Mouse (Mus musculus) cerebellum, postnatal 14 days (tissue): Measurements from ENCODE around the gene Ncl.
"Not testable (repeated sequence)": the region's sequence is repeated elsewhere in the genome, so short reads cannot be mapped to it uniquely, and the experiment has no call there.

ENCODE experiments used
- DNase-seq, 2 experiments: peaks; one replicate each; pipeline ENCODE4 v3.0.0; 2021; ENCODE audit warnings: mixed read lengths in 2 of 2

Gene Ncl

DNA sequence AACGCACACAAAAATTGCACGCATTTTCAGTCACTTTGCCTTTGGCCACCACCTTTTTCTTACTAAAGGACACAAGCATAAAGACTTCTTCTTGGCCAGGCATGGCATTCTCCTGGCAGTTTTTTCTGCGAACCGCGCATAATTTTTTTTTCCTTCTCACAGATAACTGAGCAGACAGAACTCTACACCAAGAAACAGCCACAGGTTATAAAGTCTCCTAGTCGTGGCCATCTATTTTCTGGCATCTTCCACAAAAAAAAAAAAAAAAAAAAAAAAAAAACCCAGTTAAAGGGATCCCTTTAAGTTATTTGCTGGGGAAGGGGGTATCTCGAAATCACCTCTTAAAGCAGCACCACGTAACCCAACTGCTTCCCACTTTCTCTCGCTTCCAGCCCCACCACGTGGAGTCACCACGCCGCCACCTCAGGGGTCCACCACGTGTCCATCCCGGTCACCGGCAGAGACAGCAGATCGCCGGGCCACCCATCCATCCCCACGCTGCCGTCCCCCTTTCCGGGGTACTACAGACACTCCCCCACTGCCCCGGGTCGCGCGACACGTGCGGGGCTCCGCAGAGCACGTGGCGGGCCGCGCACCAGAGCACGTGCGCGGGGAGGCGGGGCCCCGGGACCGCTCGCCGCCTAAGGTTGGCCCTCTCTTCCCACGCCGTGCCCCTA, 833 bp downstream of the Ncl start:
- no peak for DNase-seq

DNA sequence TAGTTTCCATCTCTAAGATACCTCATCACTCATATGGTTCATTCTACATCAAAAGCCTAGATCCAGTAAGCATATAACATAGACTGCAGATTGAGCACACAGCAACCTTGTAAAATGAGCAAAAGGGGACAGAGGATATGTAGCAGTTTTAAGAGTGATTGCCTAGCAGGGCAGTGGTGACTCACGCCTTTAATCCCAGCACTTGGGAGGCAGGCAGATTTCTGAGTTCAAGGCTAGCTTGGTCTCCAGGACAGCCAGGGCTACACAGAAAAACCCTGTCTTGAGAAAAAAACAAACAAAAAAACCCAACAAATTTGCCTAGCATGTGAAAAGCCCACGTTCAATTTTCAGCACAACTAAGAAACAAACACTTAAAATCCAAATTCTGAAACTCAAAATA, 5.0 kb downstream of the Ncl start:
- DNase-seq, result no peak

DNA sequence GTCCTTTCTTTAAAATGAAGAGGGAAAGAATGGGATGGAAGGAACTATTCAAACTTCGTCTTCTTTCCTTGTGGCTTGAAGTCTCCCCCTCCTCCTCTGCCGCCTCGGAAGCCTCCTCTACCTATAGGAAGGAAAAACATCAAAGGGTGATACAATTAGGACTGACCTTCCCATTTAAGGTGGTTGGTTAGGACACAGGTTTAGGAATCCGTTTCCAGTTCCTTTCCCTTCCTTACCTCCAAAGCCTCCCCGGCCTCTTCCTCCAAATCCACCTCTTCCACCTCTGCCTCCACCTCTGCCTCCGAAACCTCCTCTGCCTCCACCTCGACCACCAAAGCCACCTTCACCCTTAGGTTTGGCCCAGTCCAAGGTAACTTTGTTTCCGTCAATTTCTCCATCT, 8.6 kb downstream of the Ncl start:
- DNase-seq, result no peak

DNA sequence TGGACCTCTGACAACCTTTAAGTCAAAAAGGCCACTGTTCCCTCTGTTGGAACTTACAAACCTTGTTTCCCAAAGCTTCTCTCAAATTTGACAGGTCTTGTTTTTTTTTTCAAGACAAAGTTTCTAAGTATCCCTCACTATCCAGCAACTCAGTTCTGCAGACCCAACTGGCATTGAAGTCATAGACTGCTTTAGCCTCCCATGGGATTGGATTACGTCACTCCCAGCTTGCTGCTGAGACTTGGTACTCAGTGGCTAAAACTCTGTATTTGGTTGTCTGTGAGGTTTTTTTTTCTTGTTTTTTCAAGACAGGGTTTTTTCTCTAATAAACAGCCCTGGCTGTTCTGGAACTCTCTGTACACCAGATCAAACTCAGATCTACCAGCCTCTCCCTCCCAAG, 9.5 kb downstream of the Ncl start:
- DNase-seq, result no peak

DNA sequence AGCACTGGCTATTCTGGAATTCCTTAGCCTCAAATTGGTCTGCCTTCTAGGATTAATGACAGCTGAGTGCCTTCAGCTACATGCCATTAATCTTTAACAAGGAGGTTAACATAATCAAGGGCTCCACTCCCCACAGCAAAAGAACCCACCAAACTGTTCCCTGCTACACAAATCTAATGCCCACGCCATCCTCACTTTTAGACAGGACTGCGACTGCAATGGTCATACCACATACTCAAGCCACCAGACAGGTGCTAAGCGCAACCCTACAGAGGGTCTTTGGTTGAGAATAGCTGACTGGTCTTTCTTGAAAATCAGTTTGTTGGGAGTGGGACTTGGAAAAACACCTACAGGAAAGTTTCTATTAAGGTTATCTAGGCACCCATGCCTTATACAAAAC, 10.0 kb downstream of the Ncl start:
- no peak for DNase-seq

DNA sequence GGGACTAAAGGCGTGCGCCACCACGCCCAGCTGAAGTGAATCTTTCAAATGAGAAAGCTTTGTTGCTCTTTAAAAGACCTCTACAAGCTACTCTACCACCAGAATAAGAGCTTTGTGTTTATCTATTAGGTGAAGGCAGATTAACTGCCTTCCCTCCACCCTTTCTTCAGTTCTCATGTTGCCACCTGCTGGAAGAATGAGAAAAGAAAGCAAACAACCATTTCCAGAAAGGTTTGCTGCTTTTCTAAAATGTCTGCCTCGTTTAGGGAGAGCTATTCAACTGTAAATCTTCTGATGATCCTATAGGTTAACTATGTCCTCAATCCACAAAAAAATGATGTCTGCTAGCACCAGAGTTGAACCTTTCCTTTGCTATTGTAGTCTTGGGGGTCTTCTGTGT, 10.4 kb downstream of the Ncl start:
- no peak for DNase-seq

DNA sequence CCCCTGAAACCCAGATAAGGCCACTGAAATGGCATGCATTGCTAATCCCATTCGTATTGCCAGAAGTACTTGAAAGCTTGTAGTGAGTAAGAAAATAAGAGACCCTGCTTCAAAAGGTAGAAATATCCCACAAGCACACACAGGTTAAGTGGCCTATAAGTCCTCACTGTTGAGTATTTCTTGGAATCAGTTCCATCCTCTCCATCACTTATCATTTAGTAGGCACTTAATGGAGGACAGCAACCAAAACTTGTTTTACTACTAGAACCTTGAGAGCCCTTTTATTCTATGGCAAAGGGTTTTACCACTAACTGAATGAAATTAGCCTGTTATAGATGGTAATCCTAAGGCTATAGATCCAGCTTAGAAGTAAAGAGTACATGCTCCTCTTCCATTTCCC, 11.1 kb downstream of the Ncl start:
- DNase-seq, result no peak

DNA sequence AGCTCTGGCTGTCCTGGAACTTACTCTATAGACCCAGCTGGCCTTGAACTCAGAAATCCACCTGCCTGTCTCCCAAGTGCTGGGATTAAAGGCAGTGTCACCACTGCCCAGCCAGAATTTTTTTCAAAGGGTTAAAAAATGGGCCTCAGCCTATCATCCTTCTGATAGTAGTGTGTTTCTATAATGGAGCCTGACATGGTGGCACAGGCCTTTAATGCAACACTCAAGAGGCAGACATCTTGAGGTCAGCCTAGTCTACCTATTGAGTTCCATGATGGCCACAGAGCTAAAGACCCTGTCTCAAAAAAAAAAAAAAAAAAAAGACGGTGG, 11.5 kb downstream of the Ncl start:
- no peak for DNase-seq

DNA sequence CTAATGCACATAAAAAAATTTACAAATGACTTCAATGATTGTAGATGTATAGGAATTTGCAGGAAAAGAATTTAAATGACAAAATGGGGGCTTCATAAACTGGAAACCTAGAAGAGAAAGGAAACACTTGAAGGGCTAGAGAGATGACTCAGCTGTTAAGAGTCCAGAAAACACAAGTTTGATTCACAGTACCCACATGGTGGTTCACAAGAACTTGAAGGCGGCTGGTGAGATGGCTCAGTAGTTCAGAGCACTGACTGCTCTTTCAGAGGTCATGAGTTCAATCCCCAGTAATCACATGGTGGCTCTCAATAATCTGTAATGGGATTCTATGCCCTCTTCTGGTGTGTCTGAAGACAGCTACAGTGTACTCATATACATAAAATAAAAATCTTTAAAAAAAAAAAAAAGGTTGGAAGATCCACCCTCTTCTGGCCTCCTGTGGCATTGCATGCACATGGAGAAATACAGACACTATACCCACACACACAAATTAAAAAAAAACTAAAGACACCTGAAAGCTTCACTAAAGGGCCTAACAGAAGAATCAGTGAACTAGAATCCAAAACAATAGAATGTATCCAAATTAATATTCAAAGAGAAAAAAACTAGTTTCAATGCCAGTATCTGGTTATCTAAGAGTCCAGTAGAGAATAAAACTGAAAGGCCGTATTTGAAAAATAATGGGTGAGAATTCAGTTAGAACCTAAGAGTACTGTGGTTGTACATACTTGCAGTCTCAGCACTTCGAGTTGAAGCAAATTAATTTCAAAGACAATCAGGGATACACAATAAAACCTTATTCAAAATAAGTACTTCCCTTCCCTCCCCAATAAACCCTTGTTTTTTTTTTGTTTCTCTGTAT, 12.1 kb downstream of the Ncl start:
- DNase-seq, result no peak

DNA sequence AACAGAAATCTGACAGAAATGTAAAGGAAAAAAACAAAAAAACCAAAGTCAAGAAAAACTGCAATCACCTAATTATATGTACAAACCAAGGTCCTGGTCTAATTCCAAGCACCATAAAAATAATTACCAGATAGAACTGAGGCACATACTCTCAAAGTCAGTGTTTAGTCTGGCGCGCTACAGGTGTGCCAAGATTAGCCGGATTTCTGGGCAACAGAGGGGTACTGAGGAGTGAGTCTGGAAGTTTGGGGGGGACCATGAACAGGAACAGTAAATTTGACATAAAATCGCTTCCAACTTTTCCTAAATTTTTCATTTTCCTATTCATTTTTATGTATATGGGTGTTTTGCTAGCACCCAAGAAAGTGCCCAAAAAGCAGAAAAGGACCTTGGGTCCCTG, 13.2 kb downstream of the Ncl start:
- no peak for DNase-seq

DNA sequence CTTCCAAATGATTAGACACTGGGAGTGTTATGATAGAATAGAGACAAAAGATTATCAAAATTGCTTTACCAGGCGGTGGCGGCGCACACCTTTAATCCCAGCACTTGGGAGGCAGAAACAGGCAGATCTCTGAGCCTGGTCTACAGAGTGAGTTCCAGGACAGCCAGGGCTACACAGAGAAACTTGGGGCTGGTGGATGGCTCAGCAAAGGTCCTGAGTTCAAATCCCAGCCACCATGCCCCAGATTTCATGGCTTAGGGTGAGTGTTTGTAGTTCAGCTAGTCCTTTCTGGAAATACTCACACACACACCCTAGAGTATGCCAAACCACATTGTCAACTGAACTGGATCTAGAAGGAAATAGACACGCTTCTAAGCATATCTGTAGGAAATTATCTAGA, 14.1 kb downstream of the Ncl start:
- no peak for DNase-seq

DNA sequence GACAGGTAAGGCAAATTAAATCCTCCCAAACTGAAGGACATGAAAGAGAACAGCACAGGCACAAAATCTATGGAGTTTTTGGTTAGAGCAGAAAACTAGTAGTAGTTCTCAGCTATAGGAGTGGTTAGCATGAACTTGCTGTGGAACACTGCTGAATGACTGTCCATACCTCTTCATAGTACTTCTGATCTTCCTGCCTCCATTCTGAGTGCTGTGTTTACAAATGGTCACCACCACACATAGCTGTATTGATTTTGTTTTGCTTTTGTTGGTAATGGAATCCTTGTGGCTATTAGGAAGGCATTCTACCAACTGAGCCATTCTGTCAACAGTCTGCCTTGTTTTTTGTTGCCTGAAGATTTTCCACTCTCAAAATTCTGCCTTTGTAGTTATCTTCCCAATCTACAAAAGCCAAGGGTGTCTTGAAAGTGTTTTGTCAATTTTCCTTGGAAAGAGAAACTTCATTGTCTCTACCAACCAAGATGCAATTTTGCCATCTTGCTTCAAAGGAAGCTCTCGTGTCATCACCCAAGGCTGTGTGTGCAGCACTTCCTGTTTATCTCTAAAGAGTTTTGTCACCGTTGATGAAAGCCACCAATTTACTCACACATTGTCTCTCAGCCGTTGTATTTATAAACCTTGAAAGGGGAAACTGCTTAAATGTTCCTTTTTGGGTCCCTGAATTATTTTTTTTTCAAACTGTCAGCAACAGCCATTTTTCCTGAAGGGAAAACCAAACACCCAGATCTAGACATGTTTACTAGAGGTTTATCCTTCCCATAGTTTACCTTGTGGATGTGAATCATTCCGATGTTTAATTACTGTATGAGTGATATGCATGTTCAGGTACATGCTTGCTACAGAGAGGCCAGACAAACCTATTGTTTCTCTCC, 15.0 kb downstream of the Ncl start:
- DNase-seq, result no peak

DNA sequence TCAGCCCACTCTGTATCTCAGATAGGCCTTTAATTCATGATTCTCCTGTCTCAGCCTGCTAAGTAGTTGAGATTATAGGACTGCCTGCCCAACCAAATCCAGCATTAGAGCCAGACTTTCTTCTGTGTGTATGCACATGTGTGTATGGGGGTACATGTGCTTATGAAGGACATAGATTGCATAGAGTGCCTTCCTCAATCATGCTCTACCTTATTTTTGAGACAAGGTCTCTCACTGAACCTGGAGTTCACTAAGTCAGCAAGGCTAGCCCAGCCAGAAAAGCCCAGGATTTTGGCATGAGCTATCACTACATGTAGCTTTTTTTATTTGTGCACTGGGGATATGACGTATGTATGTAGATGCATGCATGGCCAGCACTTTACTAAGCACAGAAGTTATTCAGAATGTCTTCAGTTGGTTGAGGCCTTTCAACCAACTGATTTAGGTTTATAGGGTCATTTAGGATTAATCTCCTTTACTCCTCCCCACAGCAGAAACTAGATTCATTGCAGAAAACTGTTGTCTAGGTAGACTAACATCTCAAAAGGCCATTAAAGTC, 16.0 kb downstream of the Ncl start:
- DNase-seq, result no peak

DNA sequence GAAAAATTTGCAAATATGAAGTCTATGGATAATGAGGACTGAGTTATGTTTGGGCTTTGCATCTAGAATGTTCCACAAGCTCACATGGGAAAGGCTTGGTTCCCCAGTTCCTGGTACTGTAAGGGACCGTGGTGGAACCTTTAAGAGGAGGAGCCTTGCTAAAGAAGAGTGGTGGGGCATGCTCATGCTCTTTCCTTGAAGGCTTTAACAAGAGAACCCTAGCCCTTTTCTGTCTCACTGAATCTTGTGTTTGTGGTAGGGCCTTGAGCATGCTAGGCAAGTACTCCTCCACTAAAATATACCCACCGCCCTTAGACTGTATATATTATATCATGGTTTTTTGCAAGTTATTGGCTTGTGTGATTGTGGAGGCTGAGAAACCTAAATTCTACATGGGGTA, 16.8 kb downstream of the Ncl start:
- DNase-seq, result no peak

DNA sequence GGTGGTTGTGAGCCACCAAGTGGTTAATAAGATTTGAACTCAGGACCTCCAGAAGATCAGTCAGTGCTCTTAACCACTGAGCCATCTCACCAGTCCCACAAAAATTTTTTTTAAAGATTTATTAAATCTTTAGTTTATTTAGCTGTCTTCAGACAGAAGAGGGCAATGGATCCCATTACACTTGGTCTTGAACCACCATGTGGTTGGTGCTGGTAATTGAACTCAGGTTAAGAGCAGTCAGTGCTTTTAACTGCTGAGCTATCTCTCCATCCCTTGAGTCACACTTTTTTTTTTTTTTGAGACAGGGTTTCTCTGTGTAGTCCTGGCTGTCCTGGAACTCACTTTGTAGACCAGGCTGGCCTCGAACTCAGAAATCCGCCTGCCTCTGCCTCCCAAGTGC, 18.1 kb downstream of the Ncl start:
- DNase-seq, result not testable (repeated sequence)

DNA sequence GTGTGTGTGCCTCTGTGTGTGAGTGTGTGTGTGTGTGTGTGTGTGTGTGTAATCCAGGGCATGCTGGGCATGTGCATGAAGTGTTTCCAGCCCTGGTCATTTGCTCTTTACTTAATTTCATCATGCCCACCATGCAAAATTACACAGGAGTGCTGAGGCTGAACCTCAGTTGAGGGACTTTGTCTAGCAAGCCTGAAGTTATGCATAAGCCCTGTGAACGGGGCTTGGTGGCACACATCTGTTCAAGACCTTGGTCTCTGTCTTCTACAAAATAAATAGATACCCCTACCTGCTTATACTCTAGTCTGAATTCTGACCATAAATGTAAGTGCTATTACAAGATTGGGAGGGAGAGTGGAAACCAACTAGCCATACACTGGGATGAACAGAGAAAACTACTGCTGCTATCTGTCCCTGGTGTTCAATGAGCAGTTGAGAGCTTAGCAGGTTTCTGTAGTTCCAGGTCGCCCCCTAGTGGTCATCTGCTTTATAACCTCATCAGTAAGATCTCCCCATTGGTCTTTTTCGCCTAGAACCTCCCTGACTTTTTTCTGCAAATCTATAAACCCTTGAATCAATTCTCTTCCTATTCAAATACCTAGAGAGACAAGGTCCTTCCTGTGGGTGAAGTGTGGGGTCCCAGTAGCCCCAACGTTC, 19.9 kb downstream of the Ncl start:
- peak; percentile 93 to 95 for DNase-seq

DNA sequence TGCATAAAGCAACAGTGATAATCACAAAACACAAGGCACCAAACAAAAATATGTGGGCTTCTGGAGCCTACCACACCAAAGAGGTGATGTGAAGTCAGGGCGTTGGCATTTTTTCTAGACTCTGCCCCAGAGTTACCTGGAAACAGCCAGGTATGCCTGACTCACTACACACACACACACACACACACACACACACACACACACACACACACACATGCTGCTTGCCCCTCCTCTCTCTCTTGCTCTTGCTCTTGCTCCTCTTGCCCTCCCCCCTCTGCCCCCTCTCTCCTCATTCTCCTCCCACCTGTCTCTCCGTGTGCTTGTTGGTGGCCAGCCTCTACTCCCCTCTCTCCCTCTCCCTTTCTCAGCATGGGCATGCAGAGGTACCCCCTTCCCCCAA, 22.9 kb downstream of the Ncl start:
- DNase-seq, result peak in 1 of 2 experiments; percentile 60

DNA sequence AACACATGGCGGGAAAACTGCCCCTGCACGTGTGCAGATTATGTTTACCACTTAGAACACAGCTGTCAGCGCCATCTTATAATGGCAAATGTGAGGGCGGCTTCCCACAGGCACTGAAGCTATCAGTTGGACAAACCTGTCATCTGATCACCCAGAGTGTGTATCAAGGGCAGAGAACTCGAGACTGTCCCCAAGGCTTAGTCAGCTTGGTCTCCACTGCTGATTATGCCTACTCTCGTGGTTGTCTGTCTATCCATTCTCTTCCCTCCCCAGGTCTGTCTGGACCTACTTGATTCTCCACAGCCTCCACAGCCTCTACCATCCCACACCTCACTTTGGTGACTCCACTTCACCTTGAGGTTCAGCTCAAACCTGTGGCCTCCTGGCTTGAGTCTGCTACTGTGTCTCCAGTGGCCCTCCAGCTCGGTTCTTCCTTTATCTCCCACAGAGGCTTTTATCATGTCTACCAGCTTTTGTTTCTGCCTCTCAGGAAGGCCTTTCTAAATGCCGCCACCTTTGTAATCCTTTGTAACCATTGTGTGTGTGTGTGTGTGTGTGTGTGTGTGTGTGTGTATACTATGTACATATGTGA, 38.3 kb downstream of the Ncl start:
- no peak for DNase-seq

DNA sequence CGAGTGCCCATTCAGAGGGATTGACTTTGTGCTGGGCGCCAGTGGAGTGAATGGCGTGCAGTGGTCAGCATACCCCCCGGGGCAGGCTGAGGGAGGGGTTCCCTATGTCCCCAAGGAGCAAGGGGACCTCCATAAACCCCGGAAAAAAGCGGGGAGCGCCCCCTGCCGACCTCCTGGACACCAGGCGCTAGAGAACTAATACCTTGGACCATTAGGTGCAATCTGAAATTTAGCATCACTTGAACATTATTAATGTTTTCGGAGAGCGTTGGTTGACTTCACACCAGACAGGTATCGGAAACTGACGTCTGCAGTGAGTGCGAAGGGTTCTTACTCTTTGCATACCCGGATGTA, 45.5 kb downstream of the Ncl start:
- DNase-seq, result peak; percentile 31 to 54

DNA sequence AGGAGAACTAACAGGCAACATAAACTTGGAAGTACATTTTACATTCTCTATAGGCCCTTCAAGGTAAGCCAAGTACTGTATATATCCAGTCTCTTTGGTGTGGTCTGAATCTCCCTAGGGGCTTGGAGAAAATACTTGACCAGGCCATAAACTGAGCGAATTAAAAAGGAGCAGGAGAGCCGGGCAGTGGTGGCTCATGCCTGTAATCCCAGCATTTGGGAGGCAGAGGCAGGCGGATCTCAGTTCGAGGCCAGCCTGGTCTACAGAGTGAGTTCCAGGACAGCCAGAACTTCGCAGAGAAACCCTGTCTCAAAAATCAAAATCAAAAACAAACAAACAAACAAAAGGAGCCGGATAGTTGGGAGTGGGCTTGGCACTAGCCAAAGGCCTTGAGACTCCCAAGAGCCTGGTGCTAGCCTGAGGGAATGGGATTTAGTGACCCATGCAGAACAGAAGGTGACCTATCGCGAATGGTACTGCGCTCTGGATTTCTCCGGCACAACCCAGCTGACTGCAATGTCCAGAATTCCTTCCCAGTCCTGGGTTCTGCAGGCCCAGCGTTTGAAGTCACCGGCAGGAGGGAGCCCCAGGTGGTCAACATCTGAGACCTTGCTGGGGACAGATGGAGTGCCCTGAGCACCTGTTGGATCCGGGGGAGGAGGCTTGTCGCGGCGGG, 46.0 kb downstream of the Ncl start:
- DNase-seq, result peak in 1 of 2 experiments; percentile 26

DNA sequence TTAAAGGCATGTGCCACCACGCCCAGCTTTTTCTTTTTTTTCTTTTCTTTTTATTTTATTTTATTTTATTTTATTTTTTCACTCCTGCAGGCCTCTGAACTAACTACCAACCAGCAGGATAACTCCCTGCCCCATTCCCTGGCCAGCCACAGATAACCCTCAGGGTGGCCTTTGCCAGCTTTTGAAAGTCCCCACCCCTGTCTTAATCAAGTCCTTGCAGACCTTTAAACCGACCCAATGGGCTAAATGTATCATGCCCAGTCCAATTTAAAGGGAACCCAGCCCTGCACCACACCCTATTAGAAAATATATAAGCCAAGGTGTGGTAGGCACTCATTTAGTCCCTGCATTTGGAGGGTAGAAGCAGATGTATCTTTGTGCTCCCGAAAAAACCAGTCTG, 46.9 kb downstream of the Ncl start:
- DNase-seq, result no peak

DNA sequence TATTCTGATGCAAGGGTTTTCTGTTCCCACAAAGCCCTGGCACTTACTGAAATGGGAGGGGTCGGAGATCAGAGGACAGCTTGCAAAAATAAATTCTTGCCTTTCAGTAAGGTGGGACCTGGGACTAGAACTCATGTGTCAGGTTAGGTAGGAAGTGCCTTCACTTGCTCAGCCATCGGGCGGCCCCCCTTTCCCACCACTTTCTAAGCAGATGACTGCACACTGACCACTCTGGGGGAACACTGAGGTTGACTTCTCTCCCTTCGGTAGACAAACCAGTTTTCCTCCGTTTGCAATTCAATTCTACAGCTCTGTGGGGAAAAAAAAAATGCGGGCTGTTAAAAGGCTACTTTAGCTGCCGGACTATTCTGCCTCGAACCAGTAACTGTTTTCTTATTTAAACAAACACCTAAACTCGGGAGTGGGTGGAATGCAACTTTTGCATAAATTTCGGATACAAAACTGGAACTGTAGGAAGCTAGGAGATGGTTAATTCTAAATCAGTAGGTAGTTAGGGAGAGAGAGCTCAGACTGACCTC, 47.7 kb downstream of the Ncl start:
- no peak for DNase-seq
